Mouse (Mus musculus): ENCODE data around the gene Napepld. TPM values are rescaled to one million over a fixed set of nuclear protein-coding genes. Genes with fewer than 3 reads are reported as not detected.

The Napepld gene
- polyA plus RNA-seq, 2 experiments = 2.2 to 2.3 TPM

DNA sequence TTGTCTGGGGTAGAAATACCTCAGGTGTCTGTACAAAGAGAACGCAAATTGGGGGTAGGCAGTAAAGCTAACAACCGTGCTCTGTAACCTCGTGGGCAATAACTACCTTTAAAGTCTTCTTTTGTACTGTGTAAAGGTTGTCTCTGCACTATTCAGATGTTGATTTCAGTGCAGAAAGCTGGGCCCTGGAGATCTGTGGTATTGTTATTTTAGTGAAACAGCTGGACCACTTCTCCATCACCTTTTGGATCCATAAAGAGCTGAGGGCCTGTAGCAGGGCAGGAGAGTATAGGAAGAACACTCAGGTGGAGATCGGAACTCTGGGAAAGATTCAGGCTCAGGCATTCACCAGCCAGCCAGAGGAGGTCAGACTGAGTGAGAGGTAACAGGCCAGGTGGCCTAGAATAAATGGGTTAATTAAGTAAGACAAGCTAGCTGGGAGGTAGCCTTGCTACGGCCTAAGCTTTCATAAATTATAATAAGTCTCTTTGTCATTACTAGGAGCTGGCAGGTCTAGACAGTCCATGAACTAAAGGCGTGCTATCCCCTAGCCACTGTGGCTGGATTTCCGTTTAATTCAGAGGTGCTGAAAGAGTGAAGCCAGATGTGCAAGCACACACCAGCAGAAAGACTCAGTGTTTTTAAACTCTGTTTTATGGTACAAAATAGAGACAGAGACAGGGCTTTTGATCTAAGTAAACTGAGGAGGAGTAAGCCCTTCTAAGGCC, 49.1 kb downstream of the Napepld start:
- peaks cover 5% of the 10 kb centered on the region; the same call in 1 of the 2 replicates for H3K4me1 ChIP-seq (ENCODE audit: control insufficient read depth, insufficient read depth, low read length)
- no peaks in the 10 kb centered on the region for H3K9me3 ChIP-seq (ENCODE audit: control insufficient read depth, low read length)
- H3K27me3 ChIP-seq (ENCODE audit: control insufficient read depth, insufficient read depth, low read length) = no peaks in the 10 kb centered on the region
- H3K9ac ChIP-seq (ENCODE audit: low read depth, low read length, severe bottlenecking) = no peak overlapping the region
- DNase-seq (ENCODE audit: low spot score) = no peak
- H3K4me2 ChIP-seq (replicated peaks; ENCODE audit: low read depth, low read length, severe bottlenecking) = no peak overlapping the region
- ATAC-seq (ENCODE audit: low FRiP score, low read depth) = peak; percentile 53; the same call in 1 of the 2 replicates
- no peak for TF ChIP-seq POLR2A (IDR thresholded peaks at IDR 0.05; ENCODE audit: borderline replicate concordance, extremely low read depth, insufficient read depth, insufficient read length)
- peaks cover 66% of the 10 kb centered on the region for H3K36me3 ChIP-seq (ENCODE audit: control insufficient read depth, insufficient read depth, low read length)
- no peak overlapping the region for H3K27ac ChIP-seq (replicated peaks; ENCODE audit: low read depth, low read length)
- WGBS = 64% methylated on average over 7 of the region's 7 CpGs
- H3K4me3 ChIP-seq (replicated peaks; ENCODE audit: low read length) = no peak overlapping the region

GRCm38 (mm10) chr5:21650736-21651135, 50.5 kb downstream of the Napepld start:
- DNase-seq (ENCODE audit: low spot score) = no peak
- Histone ChIP-seq H3K4me1 (ENCODE audit: control insufficient read depth, insufficient read depth, low read length) (peaks cover 11% of the 10 kb centered on the region; the same call in 1 of the 2 replicates), H3K9ac (ENCODE audit: low read depth, low read length, severe bottlenecking) (no peak overlapping the region), H3K9me3 (ENCODE audit: control insufficient read depth, low read length) (no peaks in the 10 kb centered on the region), H3K36me3 (ENCODE audit: control insufficient read depth, insufficient read depth, low read length) (peaks cover 59% of the 10 kb centered on the region), H3K27ac (replicated peaks; ENCODE audit: low read depth, low read length) (no peak overlapping the region), H3K4me3 (replicated peaks; ENCODE audit: low read length) (no peak overlapping the region), H3K4me2 (replicated peaks; ENCODE audit: low read depth, low read length, severe bottlenecking) (no peak overlapping the region), H3K27me3 (ENCODE audit: control insufficient read depth, insufficient read depth, low read length) (no peaks in the 10 kb centered on the region)
- no peak for TF ChIP-seq POLR2A (IDR thresholded peaks at IDR 0.05; ENCODE audit: borderline replicate concordance, extremely low read depth, insufficient read depth, insufficient read length)
- WGBS = 76% methylated on average over 2 of the region's 2 CpGs
- ATAC-seq (ENCODE audit: low FRiP score, low read depth) = no peak

DNA sequence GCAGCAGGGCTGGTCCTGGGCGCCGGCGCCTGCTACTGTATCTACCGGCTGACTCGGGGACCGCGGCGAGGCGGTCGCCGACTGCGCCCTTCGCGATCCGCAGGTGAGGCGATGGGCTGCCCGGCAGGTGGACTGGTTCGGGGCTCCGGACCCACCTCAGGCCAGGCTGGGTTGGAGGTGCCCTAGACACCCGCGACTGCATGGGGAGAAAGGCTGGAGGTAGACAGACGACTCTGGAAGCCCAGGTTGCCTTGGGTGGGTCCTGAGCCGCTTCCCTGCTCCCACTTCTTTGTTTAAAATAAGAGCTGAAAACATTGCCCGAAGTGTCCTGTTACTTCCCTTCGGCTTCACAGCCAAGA, 55.1 kb downstream of the Napepld start:
- no peaks in the 10 kb centered on the region for H3K9me3 ChIP-seq (ENCODE audit: control insufficient read depth, low read length)
- no peaks in the 10 kb centered on the region for H3K27me3 ChIP-seq (ENCODE audit: control insufficient read depth, insufficient read depth, low read length)
- no peak for TF ChIP-seq POLR2A (IDR thresholded peaks at IDR 0.05; ENCODE audit: borderline replicate concordance, extremely low read depth, insufficient read depth, insufficient read length)
- DNase-seq (ENCODE audit: low spot score) (no peak), ATAC-seq (ENCODE audit: low FRiP score, low read depth) (no peak; the same call in 1 of the 2 replicates)
- H3K4me1 ChIP-seq (ENCODE audit: control insufficient read depth, insufficient read depth, low read length) = peaks cover 11% of the 10 kb centered on the region; the same call in 1 of the 2 replicates
- H3K36me3 ChIP-seq (ENCODE audit: control insufficient read depth, insufficient read depth, low read length) = peaks cover 31% of the 10 kb centered on the region
- H3K4me2 ChIP-seq (replicated peaks; ENCODE audit: low read depth, low read length, severe bottlenecking) = peak overlapping the region; percentile 66
- peak overlapping the region; percentile 72 for H3K27ac ChIP-seq (replicated peaks; ENCODE audit: low read depth, low read length)
- peak overlapping the region; percentile 77 for H3K9ac ChIP-seq (ENCODE audit: low read depth, low read length, severe bottlenecking)
- peak overlapping the region; percentile 75 for H3K4me3 ChIP-seq (replicated peaks; ENCODE audit: low read length)
- WGBS = under 1% methylated on average over 23 of the region's 25 CpGs

GRCm38 (mm10) chr5:21645439-21646132, 55.6 kb downstream of the Napepld start, which contains the start of the genes Fbxl13 and Armc10:
Gene Fbxl13 (minus strand): TSS chr5:21645634.
Gene Armc10 (plus strand): TSS chr5:21645813.
- peaks cover 11% of the 10 kb centered on the region; the same call in 1 of the 2 replicates for H3K4me1 ChIP-seq (ENCODE audit: control insufficient read depth, insufficient read depth, low read length)
- peak within 1 kb of the TSS; percentile 77 for H3K9ac ChIP-seq (ENCODE audit: low read depth, low read length, severe bottlenecking)
- WGBS = 2% methylated on average over 28 of the region's 40 CpGs
- 0 out of 2 replicates have a peak, but pooled peaks have one; percentile 43 for TF ChIP-seq POLR2A (IDR thresholded peaks at IDR 0.05; ENCODE audit: borderline replicate concordance, extremely low read depth, insufficient read depth, insufficient read length)
- H3K4me3 ChIP-seq (replicated peaks; ENCODE audit: low read length) = peak within 1 kb of the TSS; percentile 75
- H3K4me2 ChIP-seq (replicated peaks; ENCODE audit: low read depth, low read length, severe bottlenecking) = peak within 1 kb of the TSS; percentile 66
- peak; percentile 92 for DNase-seq (ENCODE audit: low spot score)
- ATAC-seq (ENCODE audit: low FRiP score, low read depth) = peak; percentile 97
- no peaks in the 10 kb centered on the region for H3K27me3 ChIP-seq (ENCODE audit: control insufficient read depth, insufficient read depth, low read length)
- no peaks in the 10 kb centered on the region for H3K9me3 ChIP-seq (ENCODE audit: control insufficient read depth, low read length)
- H3K36me3 ChIP-seq (ENCODE audit: control insufficient read depth, insufficient read depth, low read length) = peaks cover 26% of the 10 kb centered on the region
- peak within 1 kb of the TSS; percentile 72 for H3K27ac ChIP-seq (replicated peaks; ENCODE audit: low read depth, low read length)

DNA sequence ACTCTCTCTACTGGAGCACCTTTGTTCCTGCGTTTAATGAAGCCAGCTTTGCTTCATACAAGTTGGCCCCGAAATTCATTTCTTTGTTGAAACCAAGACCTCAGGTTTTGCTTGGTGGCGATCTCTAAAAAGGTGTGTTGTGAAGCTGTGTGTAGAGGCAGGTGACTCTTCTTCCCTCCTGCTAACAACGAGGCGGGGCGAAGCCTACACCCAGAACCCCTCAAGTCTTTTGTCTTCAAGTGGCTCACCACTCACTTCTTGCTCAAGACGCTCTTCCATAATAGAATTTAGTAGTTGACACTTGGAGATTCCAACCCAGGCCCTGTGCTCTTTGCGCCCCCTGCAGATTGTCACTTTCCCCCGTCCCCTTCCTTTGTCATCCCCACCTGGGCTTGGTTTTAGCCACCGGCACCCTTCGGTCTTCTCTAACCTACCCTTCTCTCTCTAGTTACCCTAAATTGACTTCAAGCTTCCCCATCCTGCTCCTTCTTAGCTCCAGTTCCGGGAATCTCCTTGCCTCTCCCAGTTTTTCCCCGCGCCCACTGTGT, 56.2 kb downstream of the Napepld start:
- Histone ChIP-seq H3K36me3 (ENCODE audit: control insufficient read depth, insufficient read depth, low read length) (peaks cover 19% of the 10 kb centered on the region), H3K4me3 (replicated peaks; ENCODE audit: low read length) (peak overlapping the region; percentile 75), H3K4me2 (replicated peaks; ENCODE audit: low read depth, low read length, severe bottlenecking) (peak overlapping the region; percentile 66), H3K9ac (ENCODE audit: low read depth, low read length, severe bottlenecking) (no peak overlapping the region), H3K4me1 (ENCODE audit: control insufficient read depth, insufficient read depth, low read length) (peaks cover 15% of the 10 kb centered on the region; the same call in 1 of the 2 replicates), H3K9me3 (ENCODE audit: control insufficient read depth, low read length) (no peaks in the 10 kb centered on the region), H3K27ac (replicated peaks; ENCODE audit: low read depth, low read length) (no peak overlapping the region; the same call in 1 of the 2 replicates), H3K27me3 (ENCODE audit: control insufficient read depth, insufficient read depth, low read length) (no peaks in the 10 kb centered on the region)
- TF ChIP-seq POLR2A (IDR thresholded peaks at IDR 0.05; ENCODE audit: borderline replicate concordance, extremely low read depth, insufficient read depth, insufficient read length) = no peak
- no peak; the same call in 1 of the 2 replicates for ATAC-seq (ENCODE audit: low FRiP score, low read depth)
- no peak for DNase-seq (ENCODE audit: low spot score)
- WGBS = 14% methylated on average over 14 of the region's 14 CpGs

All from limb, embryonic 14.5 days (tissue).